ENCODE assay signal across 9 mouse cellular contexts in genomic region chr8:126698601-126699388, GRCm38 (mm10).
DNase-seq lines count a peak whose midpoint lies in the region; ATAC-seq and TF ChIP-seq lines count a peak whose summit lies in the region.
"Had no signal": no experiment of that assay in that cellular context is flagged by ENCODE, and none has a peak within 500 bp of the region (broad histone marks: within the 10 kb centered on the region; RNA-seq: fewer than 3 reads in every experiment).

No protein-coding gene starts in this region.

- no peak overlapping the region for H3K4me2 ChIP-seq in forebrain, embryonic 14.5 days (ENCODE audit: low read length)
- peak overlapping the region; percentile 39 for H3K4me2 ChIP-seq in lung, embryonic 15.5 days
- H3K4me2 ChIP-seq in stomach, embryonic 16.5 days (ENCODE audit: low read depth, low read length), result no peak overlapping the region

- H3K36me3 ChIP-seq in forebrain, embryonic 14.5 days (ENCODE audit: control insufficient read depth, insufficient read depth, low read length), result no peaks in the 10 kb centered on the region
- H3K36me3 ChIP-seq in lung, embryonic 15.5 days, result no peaks in the 10 kb centered on the region
- no peaks in the 10 kb centered on the region for H3K36me3 ChIP-seq in stomach, embryonic 16.5 days (ENCODE audit: control insufficient read depth, insufficient read depth, low read length)

- H3K9ac ChIP-seq in forebrain, embryonic 14.5 days (ENCODE audit: low read length), result no peak overlapping the region
- H3K9ac ChIP-seq in lung, embryonic 15.5 days, result 0 out of 2 replicates have a peak overlapping the region, but pooled peaks have one; percentile 14
- H3K9ac ChIP-seq in stomach, embryonic 16.5 days (ENCODE audit: low read length), result peak overlapping the region; percentile 31; the same call in 1 of the 2 replicates

- no peaks in the 10 kb centered on the region for H3K9me3 ChIP-seq in forebrain, embryonic 14.5 days (replicated peaks; ENCODE audit: control insufficient read depth, low read length)
- H3K9me3 ChIP-seq in lung, embryonic 15.5 days, result no peaks in the 10 kb centered on the region
- no peaks in the 10 kb centered on the region for H3K9me3 ChIP-seq in stomach, embryonic 16.5 days (replicated peaks; ENCODE audit: control insufficient read depth, low read length)

- peak overlapping the region; percentile 49 for H3K27ac ChIP-seq in layer of hippocampus, adult 2 months
- peak overlapping the region; percentile 45; the same call in 1 of the 2 replicates for H3K27ac ChIP-seq in forebrain, embryonic 14.5 days (ENCODE audit: low read depth, low read length)
- peak overlapping the region; percentile 96 for H3K27ac ChIP-seq in lung, embryonic 15.5 days
- H3K27ac ChIP-seq in stomach, embryonic 16.5 days (ENCODE audit: low read length), result peak overlapping the region; percentile 89
- H3K27ac ChIP-seq: macrophage had no signal

- TF ChIP-seq CTCF in layer of hippocampus, adult 2 months (conservative IDR thresholded peaks at IDR 0.05), result no peak

- peaks cover 11% of the 10 kb centered on the region for H3K4me1 ChIP-seq in forebrain, embryonic 14.5 days (ENCODE audit: control insufficient read depth, insufficient read depth, low read length)
- peaks cover 41% of the 10 kb centered on the region for H3K4me1 ChIP-seq in lung, embryonic 15.5 days
- peaks cover 19% of the 10 kb centered on the region for H3K4me1 ChIP-seq in stomach, embryonic 16.5 days (ENCODE audit: control insufficient read depth, insufficient read depth, low read length)

- H3K27me3 ChIP-seq in forebrain, embryonic 14.5 days (replicated peaks; ENCODE audit: control insufficient read depth, insufficient read depth, low read length), result no peaks in the 10 kb centered on the region
- H3K27me3 ChIP-seq in lung, embryonic 15.5 days, result no peaks in the 10 kb centered on the region
- no peaks in the 10 kb centered on the region for H3K27me3 ChIP-seq in stomach, embryonic 16.5 days (ENCODE audit: control insufficient read depth, insufficient read depth, low read length)

- DNase-seq in layer of hippocampus, adult 2 months (ENCODE audit: low spot score in 2 of 2), result no peak
- DNase-seq in layer of hippocampus, postnatal 36 days, result no peak
- peak; percentile 64 for DNase-seq in forebrain, embryonic 14.5 days (ENCODE audit: low spot score)
- DNase-seq in cerebellum, postnatal 25 days, result no peak
- no peak for DNase-seq in urinary bladder, postnatal 25 days (ENCODE audit: low spot score)
- no peak for DNase-seq in right cerebral cortex, postnatal 25 days

- H3K4me3 ChIP-seq in layer of hippocampus, adult 2 months, result no peak overlapping the region
- H3K4me3 ChIP-seq in forebrain, embryonic 14.5 days (ENCODE audit: low read depth, low read length), result no peak overlapping the region
- peak overlapping the region; percentile 10; the same call in 1 of the 2 replicates for H3K4me3 ChIP-seq in lung, embryonic 15.5 days
- H3K4me3 ChIP-seq in stomach, embryonic 16.5 days (replicated peaks; ENCODE audit: low read length), result no peak overlapping the region

- WGBS in forebrain, embryonic 14.5 days, result 19% methylated on average over 7 of the region's 7 CpGs
- WGBS in lung, embryonic 15.5 days, result 19% methylated on average over 7 of the region's 7 CpGs
- WGBS in stomach, embryonic 16.5 days, result 33% methylated on average over 7 of the region's 7 CpGs

- ATAC-seq in forebrain, embryonic 14.5 days, result peak; percentile 55; the same call in 1 of the 2 replicates
- peak; percentile 78 for ATAC-seq in lung, embryonic 15.5 days (ENCODE audit: borderline replicate concordance, extremely low read depth, low FRiP score, low TSS enrichment)
- no peak for ATAC-seq in stomach, embryonic 16.5 days (ENCODE audit: insufficient read depth, low FRiP score)

Comparison
In these comparisons a context has a peak if more than half of its experiments do, and no peak if none do; other contexts are left out.
1. H3K27ac ChIP-seq: peak in every context shown above with its lines; median percentile 96 in lung, embryonic 15.5 days; 89 in stomach, embryonic 16.5 days; 49 in layer of hippocampus, adult 2 months; 45 in forebrain, embryonic 14.5 days.